Mouse (Mus musculus): ENCODE measurements at regions not wholly inside any gene's neighbourhood (a gene's known extent, or its start where the extent isn't known, plus 50 kb on each side); places are given as distances from the start of the nearest gene placed in this dataset.

GRCm38 (mm10) chr11:89921146-89921545 lies 81.5 kb downstream of the Pctp start:
- DNase-seq (ENCODE audit: low read depth, low spot score) = no peak
- H3K4me1 ChIP-seq (ENCODE audit: control insufficient read depth in 2 of 2, insufficient read depth in 2 of 2, low read length in 2 of 2, poor library complexity in 1 of 2) = no peaks in the 10 kb centered on the region
- H3K4me3 ChIP-seq (ENCODE audit: insufficient read depth in 1 of 2, low read depth in 1 of 2, low read length in 2 of 2, poor library complexity in 1 of 2, severe bottlenecking in 1 of 2) = no peak overlapping the region
- H3K9ac ChIP-seq (ENCODE audit: insufficient read depth, low read depth, low read length, poor library complexity, severe bottlenecking) = no peak overlapping the region
- no peaks in the 10 kb centered on the region for H3K9me3 ChIP-seq (ENCODE audit: control insufficient read depth, insufficient read depth, low read depth, low read length)
- in situ Hi-C loops (cut with MboI; ENCODE audit: low sequenced_read_pairs in 2 of 2, unreplicated experiment in 2 of 2) = no loop called here
- no peak overlapping the region for H3K27ac ChIP-seq (ENCODE audit: insufficient read depth, low read depth, low read length, poor library complexity, severe bottlenecking)
- TF ChIP-seq ZNF384 (IDR thresholded peaks at IDR 0.05; ENCODE audit: low read depth, low read length) (peak; percentile 47; the same call in 1 of the 2 replicates), MAFK (IDR thresholded peaks at IDR 0.05; ENCODE audit: insufficient read depth, low read depth, low read length) (no peak)
- H3K36me3 ChIP-seq (ENCODE audit: control insufficient read depth, insufficient read depth, low read length, poor library complexity, severe bottlenecking) = no peaks in the 10 kb centered on the region

- Histone ChIP-seq H3K9ac (ENCODE audit: insufficient read depth, low read depth, low read length, poor library complexity, severe bottlenecking) (no peak overlapping the region), H3K9me3 (ENCODE audit: control insufficient read depth, insufficient read depth, low read depth, low read length) (no peaks in the 10 kb centered on the region), H3K36me3 (ENCODE audit: control insufficient read depth, insufficient read depth, low read length, poor library complexity, severe bottlenecking) (no peaks in the 10 kb centered on the region), H3K4me3 (ENCODE audit: insufficient read depth in 1 of 2, low read depth in 1 of 2, low read length in 2 of 2, poor library complexity in 1 of 2, severe bottlenecking in 1 of 2) (no peak overlapping the region), H3K27ac (ENCODE audit: insufficient read depth, low read depth, low read length, poor library complexity, severe bottlenecking) (no peak overlapping the region), H3K4me1 (ENCODE audit: control insufficient read depth in 2 of 2, insufficient read depth in 2 of 2, low read length in 2 of 2, poor library complexity in 1 of 2) (no peaks in the 10 kb centered on the region)
- in situ Hi-C loops (cut with MboI; ENCODE audit: low sequenced_read_pairs in 2 of 2, unreplicated experiment in 2 of 2) = no loop called here
- DNase-seq (ENCODE audit: low read depth, low spot score) = no peak
- TF ChIP-seq HCFC1 (IDR thresholded peaks at IDR 0.05; ENCODE audit: borderline replicate concordance, insufficient read depth, low read length) (no peak), MAFK (IDR thresholded peaks at IDR 0.05; ENCODE audit: insufficient read depth, low read depth, low read length) (no peak), ZC3H11A (IDR thresholded peaks at IDR 0.05; ENCODE audit: borderline replicate concordance, low read depth, low read length) (no peak), CHD2 (IDR thresholded peaks at IDR 0.05; ENCODE audit: low read depth, low read length) (no peak), ZNF384 (IDR thresholded peaks at IDR 0.05; ENCODE audit: low read depth, low read length) (no peak)
Observed at GRCm38 (mm10) chr11:89915795-89916194, 86.9 kb downstream of the Pctp start.

DNA sequence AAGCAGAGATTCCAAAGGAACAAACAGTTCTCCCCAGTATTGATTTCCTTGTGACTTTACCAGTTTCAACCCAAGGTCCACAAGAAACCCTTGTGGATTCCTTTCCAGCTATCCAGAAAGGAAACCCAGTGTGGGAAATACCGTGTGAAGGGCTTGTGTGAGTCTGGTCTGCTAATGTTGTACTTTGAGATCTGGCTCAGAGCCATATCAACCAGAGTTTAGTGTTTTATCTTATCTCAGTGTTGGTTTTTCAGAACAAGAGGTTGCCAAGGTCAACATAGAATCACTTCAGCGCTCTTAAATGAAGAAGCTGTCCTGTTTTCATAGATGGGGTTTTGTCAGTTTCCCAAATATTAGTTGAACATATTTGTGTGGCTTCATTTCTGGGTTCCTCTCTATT lies 88.1 kb downstream of the Pctp start:
- in situ Hi-C loops (cut with MboI; ENCODE audit: low sequenced_read_pairs in 2 of 2, unreplicated experiment in 2 of 2) = no loop called here
- Histone ChIP-seq H3K36me3 (ENCODE audit: control insufficient read depth, insufficient read depth, low read length, poor library complexity, severe bottlenecking) (no peaks in the 10 kb centered on the region), H3K4me1 (ENCODE audit: control insufficient read depth in 2 of 2, insufficient read depth in 2 of 2, low read length in 2 of 2, poor library complexity in 1 of 2) (no peaks in the 10 kb centered on the region), H3K4me3 (ENCODE audit: insufficient read depth in 1 of 2, low read depth in 1 of 2, low read length in 2 of 2, poor library complexity in 1 of 2, severe bottlenecking in 1 of 2) (no peak overlapping the region), H3K9ac (ENCODE audit: insufficient read depth, low read depth, low read length, poor library complexity, severe bottlenecking) (no peak overlapping the region), H3K9me3 (ENCODE audit: control insufficient read depth, insufficient read depth, low read depth, low read length) (no peaks in the 10 kb centered on the region), H3K27ac (ENCODE audit: insufficient read depth, low read depth, low read length, poor library complexity, severe bottlenecking) (no peak overlapping the region)
- TF ChIP-seq ZC3H11A (IDR thresholded peaks at IDR 0.05; ENCODE audit: borderline replicate concordance, low read depth, low read length) = no peak
- no peak for TF ChIP-seq MAFK (IDR thresholded peaks at IDR 0.05; ENCODE audit: insufficient read depth, low read depth, low read length)
- TF ChIP-seq HCFC1 (IDR thresholded peaks at IDR 0.05; ENCODE audit: borderline replicate concordance, insufficient read depth, low read length) = no peak
- TF ChIP-seq ZNF384 (IDR thresholded peaks at IDR 0.05; ENCODE audit: low read depth, low read length) = no peak
- no peak for TF ChIP-seq CHD2 (IDR thresholded peaks at IDR 0.05; ENCODE audit: low read depth, low read length)
- DNase-seq (ENCODE audit: low read depth, low spot score) = no peak

GRCm38 (mm10) chr11:89901241-89901740 lies 101.4 kb downstream of the Pctp start:
- H3K9ac ChIP-seq (ENCODE audit: insufficient read depth, low read depth, low read length, poor library complexity, severe bottlenecking) = no peak overlapping the region
- no peak for DNase-seq (ENCODE audit: low read depth, low spot score)
- no peaks in the 10 kb centered on the region for H3K9me3 ChIP-seq (ENCODE audit: control insufficient read depth, insufficient read depth, low read depth, low read length)
- in situ Hi-C loops (cut with MboI; ENCODE audit: low sequenced_read_pairs in 2 of 2, unreplicated experiment in 2 of 2) = no loop called here
- H3K4me3 ChIP-seq (ENCODE audit: insufficient read depth in 1 of 2, low read depth in 1 of 2, low read length in 2 of 2, poor library complexity in 1 of 2, severe bottlenecking in 1 of 2) = no peak overlapping the region
- TF ChIP-seq MAFK (IDR thresholded peaks at IDR 0.05; ENCODE audit: insufficient read depth, low read depth, low read length) = no peak
- no peak for TF ChIP-seq ZC3H11A (IDR thresholded peaks at IDR 0.05; ENCODE audit: borderline replicate concordance, low read depth, low read length)
- no peak for TF ChIP-seq HCFC1 (IDR thresholded peaks at IDR 0.05; ENCODE audit: borderline replicate concordance, insufficient read depth, low read length)
- no peak for TF ChIP-seq ZNF384 (IDR thresholded peaks at IDR 0.05; ENCODE audit: low read depth, low read length)
- no peak for TF ChIP-seq CHD2 (IDR thresholded peaks at IDR 0.05; ENCODE audit: low read depth, low read length)
- H3K27ac ChIP-seq (ENCODE audit: insufficient read depth, low read depth, low read length, poor library complexity, severe bottlenecking) = no peak overlapping the region
- no peaks in the 10 kb centered on the region for H3K4me1 ChIP-seq (ENCODE audit: control insufficient read depth in 2 of 2, insufficient read depth in 2 of 2, low read length in 2 of 2, poor library complexity in 1 of 2)
- H3K36me3 ChIP-seq (ENCODE audit: control insufficient read depth, insufficient read depth, low read length, poor library complexity, severe bottlenecking) = no peaks in the 10 kb centered on the region

- in situ Hi-C loops (cut with MboI; ENCODE audit: low sequenced_read_pairs in 2 of 2, unreplicated experiment in 2 of 2) = no loop called here
- DNase-seq (ENCODE audit: low read depth, low spot score) = no peak
- no peak overlapping the region for H3K27ac ChIP-seq (ENCODE audit: insufficient read depth, low read depth, low read length, poor library complexity, severe bottlenecking)
- no peaks in the 10 kb centered on the region for H3K4me1 ChIP-seq (ENCODE audit: control insufficient read depth in 2 of 2, insufficient read depth in 2 of 2, low read length in 2 of 2, poor library complexity in 1 of 2)
- no peaks in the 10 kb centered on the region for H3K36me3 ChIP-seq (ENCODE audit: control insufficient read depth, insufficient read depth, low read length, poor library complexity, severe bottlenecking)
- TF ChIP-seq MAFK (IDR thresholded peaks at IDR 0.05; ENCODE audit: insufficient read depth, low read depth, low read length) (no peak), HCFC1 (IDR thresholded peaks at IDR 0.05; ENCODE audit: borderline replicate concordance, insufficient read depth, low read length) (no peak), CHD2 (IDR thresholded peaks at IDR 0.05; ENCODE audit: low read depth, low read length) (no peak), ZNF384 (IDR thresholded peaks at IDR 0.05; ENCODE audit: low read depth, low read length) (no peak), ZC3H11A (IDR thresholded peaks at IDR 0.05; ENCODE audit: borderline replicate concordance, low read depth, low read length) (no peak)
- H3K9me3 ChIP-seq (ENCODE audit: control insufficient read depth, insufficient read depth, low read depth, low read length) = no peaks in the 10 kb centered on the region
- no peak overlapping the region for H3K9ac ChIP-seq (ENCODE audit: insufficient read depth, low read depth, low read length, poor library complexity, severe bottlenecking)
- H3K4me3 ChIP-seq (ENCODE audit: insufficient read depth in 1 of 2, low read depth in 1 of 2, low read length in 2 of 2, poor library complexity in 1 of 2, severe bottlenecking in 1 of 2) = no peak overlapping the region
Observed at GRCm38 (mm10) chr11:89898516-89898915, 104.2 kb downstream of the Pctp start.

Measured in ES-E14 (cell line).